ENCODE assay signal across 15 mouse cellular contexts in the genomic region with DNA sequence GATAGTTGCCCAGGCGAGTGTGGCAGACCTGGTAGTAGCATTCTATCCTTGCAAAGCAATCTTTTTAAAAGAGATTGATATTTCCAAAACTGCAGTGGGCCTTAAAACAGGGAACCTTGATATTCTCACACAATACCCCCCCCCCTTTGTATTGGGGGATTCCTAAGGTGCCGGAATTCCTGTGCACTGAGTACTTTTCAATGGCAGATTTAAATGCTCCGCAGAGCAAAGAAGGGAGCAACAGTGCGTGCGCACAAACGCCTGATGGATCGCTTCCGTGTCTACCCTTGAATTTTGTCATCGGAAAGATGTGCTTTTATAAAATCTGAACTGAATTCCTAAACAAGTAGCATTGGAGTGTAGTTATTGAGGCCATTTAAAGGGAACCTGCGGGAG.
DNase-seq lines count a peak whose midpoint lies in the region; ATAC-seq and TF ChIP-seq lines count a peak whose summit lies in the region.
"Had no signal": no experiment of that assay in that cellular context is flagged by ENCODE, and none has a peak within 500 bp of the region (broad histone marks: within the 10 kb centered on the region; RNA-seq: fewer than 3 reads in every experiment).

No protein-coding gene starts in this region.

- DNase-seq in neural tube, embryonic 10.5 days (ENCODE audit: extremely low spot score, low spot score) = no peak
- peak; percentile 36 for DNase-seq in forebrain, postnatal 0 days
- no peak for DNase-seq in midbrain, embryonic 10.5 days (ENCODE audit: low spot score)
- DNase-seq in adrenal gland, adult 2 months = no peak
- DNase-seq in frontal cortex, postnatal 36 days (ENCODE audit: low spot score in 2 of 2) = no peak
- DNase-seq in heart, adult 9 months (ENCODE audit: low spot score in 2 of 2) = no peak
- DNase-seq: cerebellum, adult 11-12 months; gastrocnemius, postnatal 10 days; thymus, postnatal 25 days had no signal

- H3K4me2 ChIP-seq in neural tube, embryonic 12.5 days (replicated peaks) = peak overlapping the region; percentile 14; the same call in 1 of the 2 replicates
- peak overlapping the region; percentile 28 for H3K4me2 ChIP-seq in forebrain, postnatal 0 days (ENCODE audit: low read depth)
- H3K4me2 ChIP-seq in intestine, embryonic 15.5 days (replicated peaks) = no peak overlapping the region
- H3K4me2 ChIP-seq: heart, embryonic 15.5 days; stomach, embryonic 15.5 days had no signal

- H3K27ac ChIP-seq in neural tube, embryonic 12.5 days = no peak overlapping the region
- no peak overlapping the region for H3K27ac ChIP-seq in forebrain, postnatal 0 days (ENCODE audit: low read depth, low read length)
- peak overlapping the region; percentile 69 for H3K27ac ChIP-seq in midbrain, embryonic 10.5 days (replicated peaks)
- H3K27ac ChIP-seq in intestine, embryonic 15.5 days = no peak overlapping the region
- H3K27ac ChIP-seq: heart, embryonic 15.5 days; stomach, embryonic 15.5 days had no signal

- peaks cover 36% of the 10 kb centered on the region for H3K4me1 ChIP-seq in neural tube, embryonic 12.5 days
- peaks cover 23% of the 10 kb centered on the region; the same call in 1 of the 2 replicates for H3K4me1 ChIP-seq in forebrain, postnatal 0 days (ENCODE audit: insufficient read depth)
- peaks cover 56% of the 10 kb centered on the region for H3K4me1 ChIP-seq in midbrain, embryonic 10.5 days
- H3K4me1 ChIP-seq in intestine, embryonic 15.5 days (replicated peaks) = peaks cover 30% of the 10 kb centered on the region

- H3K36me3 ChIP-seq in neural tube, embryonic 12.5 days = peaks cover 20% of the 10 kb centered on the region
- peaks cover 12% of the 10 kb centered on the region; the same call in 1 of the 2 replicates for H3K36me3 ChIP-seq in forebrain, postnatal 0 days (ENCODE audit: insufficient read depth)
- H3K36me3 ChIP-seq in midbrain, embryonic 10.5 days = peaks cover 37% of the 10 kb centered on the region
- H3K36me3 ChIP-seq in intestine, embryonic 15.5 days = peaks cover 17% of the 10 kb centered on the region

- no peak for TF ChIP-seq CTCF in forebrain, postnatal 0 days (IDR thresholded peaks at IDR 0.05; ENCODE audit: low read depth)

- no peak; the same call in 1 of the 2 replicates for ATAC-seq in neural tube, embryonic 12.5 days (ENCODE audit: low FRiP score, low read depth)
- no peak for ATAC-seq in forebrain, postnatal 0 days
- ATAC-seq in intestine, embryonic 15.5 days = no peak
- ATAC-seq: activated CD4-positive, CD25-positive, alpha-beta regulatory T cell, adult 4 months; intestine, postnatal 0 days had no signal

- H3K27me3 ChIP-seq in neural tube, embryonic 12.5 days (replicated peaks) = no peaks in the 10 kb centered on the region
- H3K27me3 ChIP-seq in forebrain, postnatal 0 days (ENCODE audit: insufficient read depth, low read length) = peaks cover 10% of the 10 kb centered on the region; the same call in 1 of the 2 replicates
- no peaks in the 10 kb centered on the region for H3K27me3 ChIP-seq in midbrain, embryonic 10.5 days (ENCODE audit: low read depth, poor library complexity, severe bottlenecking)
- no peaks in the 10 kb centered on the region for H3K27me3 ChIP-seq in intestine, embryonic 15.5 days (replicated peaks)
- H3K27me3 ChIP-seq: heart, embryonic 15.5 days; stomach, embryonic 15.5 days had no signal

- WGBS in neural tube, embryonic 12.5 days = 37% methylated on average over 10 of the region's 10 CpGs
- WGBS in forebrain, postnatal 0 days = 11% methylated on average over 10 of the region's 10 CpGs
- WGBS in midbrain, embryonic 10.5 days = 30% methylated on average over 10 of the region's 10 CpGs
- WGBS in intestine, embryonic 15.5 days = 47% methylated on average over 10 of the region's 10 CpGs

- H3K4me3 ChIP-seq in neural tube, embryonic 12.5 days = no peak overlapping the region
- no peak overlapping the region for H3K4me3 ChIP-seq in forebrain, postnatal 0 days (ENCODE audit: low read depth, low read length)
- H3K4me3 ChIP-seq in midbrain, embryonic 10.5 days = peak overlapping the region; percentile 25
- no peak overlapping the region for H3K4me3 ChIP-seq in intestine, embryonic 15.5 days (replicated peaks)
- H3K4me3 ChIP-seq: heart, embryonic 15.5 days; stomach, embryonic 15.5 days had no signal

- H3K9ac ChIP-seq in neural tube, embryonic 12.5 days = no peak overlapping the region
- H3K9ac ChIP-seq in forebrain, postnatal 0 days = no peak overlapping the region
- no peak overlapping the region for H3K9ac ChIP-seq in intestine, embryonic 15.5 days
- H3K9ac ChIP-seq: heart, embryonic 15.5 days; stomach, embryonic 15.5 days had no signal

- peaks cover 17% of the 10 kb centered on the region for H3K9me3 ChIP-seq in neural tube, embryonic 12.5 days
- H3K9me3 ChIP-seq in forebrain, postnatal 0 days (ENCODE audit: low read length) = peaks cover 11% of the 10 kb centered on the region; the same call in 1 of the 2 replicates
- peaks cover 22% of the 10 kb centered on the region for H3K9me3 ChIP-seq in midbrain, embryonic 10.5 days (replicated peaks)
- 0 out of 2 replicates have a peak, but pooled peaks cover 4% of the 10 kb centered on the region for H3K9me3 ChIP-seq in intestine, embryonic 15.5 days
- H3K9me3 ChIP-seq: stomach, embryonic 15.5 days had no signal
